Mouse (Mus musculus) large intestine, adult 2 months (tissue): ENCODE measurements at regions not wholly inside any gene's neighbourhood (a gene's known extent, or its start where the extent isn't known, plus 50 kb on each side); places are given as distances from the start of the nearest gene placed in this dataset.
A peak's percentile ranks its signal among the peaks of the same experiment; 100 is the strongest.
"Not testable (repeated sequence)": the region's sequence is repeated elsewhere in the genome, so short reads cannot be mapped to it uniquely, and the experiment has no call there.

ENCODE experiments used
- DNase-seq: peaks from one replicate; pipeline ENCODE4 v3.0.0-alpha.2; 2012; ENCODE audit warnings: low read depth, low spot score
- WGBS: fragments of 180-500 bp; shearing (Covaris S2); methylation state at CpG from one replicate; pipeline ENCODE4 v1.1.7; 2018; 5-methylcytosine and 5-hydroxymethylcytosine counted together

DNA sequence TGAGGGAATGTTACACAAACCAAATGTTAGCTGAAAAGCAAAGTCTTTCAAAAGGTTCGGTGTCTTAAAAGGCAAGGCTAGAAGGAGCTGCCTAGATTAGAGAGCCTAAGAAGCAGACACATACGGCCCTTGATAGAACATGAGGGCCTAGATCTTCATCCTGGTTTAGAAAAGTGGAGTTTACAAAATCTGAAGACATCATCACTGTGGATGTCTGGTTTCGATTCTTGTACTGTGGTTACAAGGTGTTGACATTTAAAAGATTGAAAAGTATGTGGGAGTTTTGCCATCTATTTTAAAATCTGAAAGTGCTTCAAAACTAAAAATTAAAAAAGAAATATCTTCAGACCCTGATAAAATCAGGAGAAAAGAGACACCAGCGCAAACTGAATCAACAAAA lies 76.5 kb upstream of the 1110032F04Rik start:
- DNase-seq: no peak
- 91% methylated on average over 4 of the region's 4 CpGs for WGBS

DNA sequence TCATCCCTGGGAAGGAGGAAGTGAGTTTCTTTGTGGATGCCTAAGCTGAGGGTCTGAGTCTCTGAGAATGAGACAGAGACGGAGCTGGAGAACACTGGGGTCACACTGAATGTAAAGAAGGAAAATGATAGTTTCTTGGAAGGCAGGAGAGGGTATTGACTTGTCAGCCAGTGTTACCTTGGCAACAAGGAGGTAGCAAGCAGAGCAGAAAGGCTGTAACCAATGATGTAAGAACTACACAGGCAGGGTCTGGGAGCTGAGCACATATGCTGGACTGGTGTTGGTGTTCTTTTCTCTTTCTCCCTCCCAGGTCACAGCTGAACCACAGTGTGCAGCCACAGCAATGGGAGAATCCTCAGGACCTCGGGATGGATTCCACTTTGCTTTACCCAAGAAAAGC lies 75.5 kb upstream of the 1110032F04Rik start:
- DNase-seq: no peak
- 77% methylated on average over 2 of the region's 2 CpGs for WGBS

DNA sequence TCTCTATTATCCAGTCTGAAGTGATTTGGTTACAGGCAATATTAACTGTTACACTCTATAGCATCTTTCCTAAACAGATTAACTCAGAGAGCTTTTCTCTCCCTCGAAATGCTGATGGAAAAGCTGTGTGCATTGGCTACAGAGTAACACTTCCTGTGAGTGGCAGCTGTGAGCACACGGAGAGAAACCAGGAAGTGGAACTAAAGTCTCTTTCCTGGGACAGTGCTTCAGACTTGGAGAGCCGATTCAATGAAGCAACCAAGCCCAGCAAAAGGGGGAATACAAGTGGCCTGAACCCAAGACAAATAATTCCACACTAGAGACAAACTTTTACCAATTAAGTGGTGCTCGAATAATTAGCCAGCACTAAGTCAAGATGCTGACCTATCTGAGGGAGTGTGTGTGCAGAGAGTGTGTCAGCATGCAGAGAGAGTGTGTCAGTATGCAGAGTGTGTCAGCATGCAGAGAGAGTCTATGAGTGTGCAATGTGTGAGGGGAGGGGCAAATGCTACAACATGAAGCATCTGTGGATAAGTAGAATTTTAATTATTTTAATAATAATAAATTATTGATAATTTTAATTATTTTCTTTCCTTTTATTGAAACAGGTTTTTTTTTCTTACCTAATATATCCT lies 74.9 kb upstream of the 1110032F04Rik start:
- WGBS: 28% methylated on average over 4 of the region's 4 CpGs
- no peak for DNase-seq

DNA sequence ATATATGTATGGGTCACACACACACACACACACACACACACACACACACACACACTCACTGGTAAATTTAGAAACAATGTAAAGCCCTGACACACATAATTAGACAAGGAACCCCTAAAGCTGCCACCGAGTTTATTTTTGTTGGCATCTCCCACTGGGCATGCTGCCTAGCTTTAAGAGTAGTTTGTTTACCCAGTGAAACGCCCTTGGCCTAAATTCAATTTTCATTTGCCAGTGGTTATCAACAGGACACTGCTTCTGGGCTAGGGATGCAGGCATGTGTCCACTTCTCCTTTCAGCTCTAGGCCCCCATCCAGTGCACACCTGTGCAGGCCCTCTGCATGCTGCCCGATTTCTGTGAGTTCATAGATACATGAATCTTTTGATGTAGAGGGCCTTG lies 73.7 kb upstream of the 1110032F04Rik start:
- DNase-seq: peak; percentile 31
- WGBS: 24% methylated on average over 3 of the region's 3 CpGs

DNA sequence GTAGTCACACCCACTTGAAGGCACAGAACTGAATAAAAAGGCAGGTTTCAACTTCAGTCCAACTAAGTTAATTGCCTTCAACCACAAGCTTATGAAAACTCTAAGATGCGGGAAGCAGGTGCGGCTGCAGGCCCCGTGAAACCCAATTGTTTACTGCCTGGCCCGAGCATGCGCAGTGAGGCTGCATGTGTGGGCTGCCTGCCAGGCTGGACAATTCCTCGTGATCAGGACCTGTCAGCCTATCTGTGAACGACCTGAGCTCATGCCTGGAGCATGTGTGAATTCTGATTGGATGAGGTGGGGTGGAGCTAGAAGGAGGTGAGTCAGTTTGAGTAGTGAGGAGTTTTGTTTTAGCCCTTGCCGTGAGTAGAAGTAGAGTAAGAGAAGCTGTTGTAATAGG lies 71.0 kb upstream of the 1110032F04Rik start:
- DNase-seq: not testable (repeated sequence)
- WGBS: 33% methylated on average over 8 of the region's 8 CpGs

DNA sequence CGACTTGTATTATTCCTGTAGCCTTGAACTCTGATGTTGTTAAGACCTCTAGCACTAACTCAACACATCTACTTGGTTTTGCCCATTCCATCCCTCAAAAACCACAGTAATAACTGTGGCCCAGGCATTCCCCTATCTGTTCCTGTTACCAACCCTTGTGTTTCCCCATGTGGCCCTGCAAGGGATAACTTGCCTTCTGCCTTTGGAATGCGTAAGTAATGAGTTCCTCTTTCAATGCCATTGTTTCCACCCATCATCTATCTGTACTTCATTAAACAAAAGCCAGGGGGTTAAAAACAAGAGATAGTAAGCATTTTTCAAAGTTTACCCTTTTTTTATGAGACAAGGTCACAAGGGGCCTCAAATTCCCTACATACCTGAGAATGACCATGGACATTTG lies 60.5 kb upstream of the 1110032F04Rik start:
- 84% methylated on average over 2 of the region's 2 CpGs for WGBS
- DNase-seq: no peak

DNA sequence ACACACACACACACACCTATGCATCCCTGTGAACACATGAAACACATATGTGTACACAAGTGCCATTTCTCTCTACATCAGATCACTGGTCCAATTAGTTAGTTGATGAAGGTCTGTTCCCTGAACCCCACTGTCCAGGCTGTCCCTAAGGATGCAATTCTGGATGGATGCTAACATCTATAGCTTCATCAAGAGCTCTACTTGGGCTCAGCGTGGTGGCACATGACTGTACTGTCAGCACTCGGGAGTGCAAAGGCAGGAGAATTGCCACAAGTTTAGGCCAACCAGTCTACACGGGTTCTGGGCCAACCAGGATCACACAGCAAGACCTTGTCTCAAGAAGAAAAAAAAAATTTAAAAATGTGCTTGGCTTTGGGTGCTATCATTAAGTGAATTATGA lies 55.9 kb upstream of the 1110032F04Rik start:
- no peak for DNase-seq
- WGBS: 82% methylated on average over 3 of the region's 3 CpGs

DNA sequence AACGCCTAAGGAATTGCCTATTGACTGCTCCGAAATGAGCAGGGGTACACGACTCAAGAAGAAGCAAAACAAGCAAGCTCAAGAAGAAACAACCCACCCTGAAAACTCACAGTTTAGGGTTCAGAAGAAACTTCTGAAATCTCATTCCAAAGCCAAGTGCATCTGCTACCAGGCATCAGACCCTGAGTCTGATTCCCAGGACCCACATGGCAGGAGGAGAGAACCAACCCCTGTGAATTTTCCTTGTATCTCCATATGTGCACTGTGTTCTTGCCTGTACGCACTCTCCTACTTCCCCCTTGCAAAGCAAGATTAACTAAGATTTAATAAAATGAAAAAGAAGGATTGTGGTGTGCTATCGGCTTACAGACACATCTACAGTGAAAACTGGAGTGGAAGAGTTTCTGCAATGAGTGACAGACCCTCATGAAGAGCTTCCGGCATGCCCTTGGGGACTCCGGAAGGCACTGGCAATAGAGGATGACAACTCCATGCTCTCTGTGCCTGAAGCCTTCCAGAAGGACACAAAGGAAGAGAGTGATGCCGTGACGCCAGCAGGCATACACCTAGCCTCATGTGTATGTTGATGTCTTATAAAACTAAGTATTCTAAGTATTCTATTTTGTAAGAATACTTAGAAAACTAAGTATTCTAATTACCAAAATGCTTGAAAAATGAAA lies 55.2 kb upstream of the 1110032F04Rik start:
- DNase-seq: no peak
- WGBS: 87% methylated on average over 9 of the region's 9 CpGs

DNA sequence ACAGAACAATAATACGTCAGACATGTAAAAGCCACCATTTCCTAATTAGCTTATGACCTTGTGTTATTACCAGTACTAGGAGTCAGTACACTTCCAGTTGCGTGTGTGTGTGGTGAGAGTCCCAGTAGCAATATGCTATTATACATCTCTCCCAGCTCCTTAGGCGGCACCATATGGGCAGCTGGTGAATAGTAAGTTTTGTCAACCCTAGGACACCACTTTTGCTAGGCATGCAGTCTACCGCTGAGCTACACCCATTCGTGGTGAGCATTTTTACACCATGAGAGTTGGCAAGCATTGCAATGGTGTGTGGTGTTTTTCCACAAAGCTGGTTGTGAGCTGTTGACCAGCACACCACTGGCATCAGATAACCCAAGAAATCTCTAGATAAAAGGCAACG lies 53.8 kb upstream of the 1110032F04Rik start:
- no peak for DNase-seq
- WGBS: 91% methylated on average over 6 of the region's 6 CpGs

DNA sequence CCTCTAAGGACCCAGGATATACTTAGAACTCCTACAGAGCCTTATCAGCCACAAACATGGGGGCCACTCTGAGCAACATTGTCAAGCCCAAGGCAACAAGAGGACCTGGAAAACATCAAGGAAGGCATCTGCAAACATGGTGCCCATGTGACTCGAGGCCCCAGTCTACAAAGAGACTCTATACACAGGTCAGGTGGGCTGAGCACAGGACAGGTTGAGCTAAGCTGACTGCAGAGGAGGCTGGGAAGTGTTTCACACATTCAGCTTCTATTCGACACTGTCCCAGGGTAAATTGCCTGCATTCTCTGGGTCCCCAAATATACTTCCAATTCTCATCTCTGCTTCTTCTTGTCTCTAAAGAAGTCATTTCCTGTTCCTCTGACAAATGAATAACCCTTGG lies 52.1 kb upstream of the 1110032F04Rik start:
- no peak for DNase-seq
- WGBS: 45% methylated on average over 2 of the region's 2 CpGs
